8 mouse cellular contexts compared by ENCODE assay signal in genomic region chr17:56276643-56277566, GRCm38 (mm10). TPM values are rescaled to one million over a fixed set of nuclear protein-coding genes. Genes with fewer than 3 reads are reported as not detected.
DNase-seq lines count a peak whose midpoint lies in the region; ATAC-seq and TF ChIP-seq lines count a peak whose summit lies in the region.

TSS of gene Ticam1 (minus strand) at chr17:56276786.

- H3K27ac ChIP-seq in embryonic facial prominence, embryonic 11.5 days (replicated peaks; ENCODE audit: low read depth, low read length), result peak within 1 kb of the TSS; percentile 43
- peak within 1 kb of the TSS; percentile 98 for H3K27ac ChIP-seq in intestine, postnatal 0 days (ENCODE audit: low read depth, low read length)
- H3K27ac ChIP-seq in limb, embryonic 10.5 days, result peak within 1 kb of the TSS; percentile 81
- peak within 1 kb of the TSS; percentile 63 for H3K27ac ChIP-seq in midbrain, embryonic 12.5 days (replicated peaks)

- H3K9me3 ChIP-seq in embryonic facial prominence, embryonic 11.5 days (replicated peaks; ENCODE audit: control insufficient read depth, low read length), result no peaks in the 10 kb centered on the region
- H3K9me3 ChIP-seq in intestine, postnatal 0 days (ENCODE audit: control insufficient read depth), result no peaks in the 10 kb centered on the region
- H3K9me3 ChIP-seq in limb, embryonic 10.5 days (replicated peaks), result no peaks in the 10 kb centered on the region
- H3K9me3 ChIP-seq in midbrain, embryonic 12.5 days, result no peaks in the 10 kb centered on the region

- peak; percentile 97 for DNase-seq in 3134 (ENCODE audit: extremely low read depth, insufficient read length, low spot score)
- DNase-seq in adrenal gland, postnatal 14 days, result peak; percentile 95
- DNase-seq in embryonic facial prominence, embryonic 11.5 days (ENCODE audit: low spot score), result peak; percentile 96
- peak; percentile 95 for DNase-seq in limb, embryonic 10.5 days (ENCODE audit: low spot score)
- peak; percentile 99 for DNase-seq in skeletal muscle tissue, adult 2 months (ENCODE audit: low read depth, low spot score)

- peak; percentile 88 for ATAC-seq in embryonic facial prominence, embryonic 11.5 days (replicated peaks; ENCODE audit: insufficient number of reproducible peaks, low FRiP score, low TSS enrichment, low read depth)
- ATAC-seq in granulocyte monocyte progenitor cell, adult 5-6 weeks (replicated peaks; ENCODE audit: poor library complexity, severe bottlenecking), result peak; percentile 83
- ATAC-seq in intestine, postnatal 0 days, result peak; percentile 83
- ATAC-seq in midbrain, embryonic 12.5 days (ENCODE audit: low FRiP score, low read depth), result peak; percentile 87

- H3K27me3 ChIP-seq in embryonic facial prominence, embryonic 11.5 days (ENCODE audit: control insufficient read depth, insufficient read depth, low read length), result no peaks in the 10 kb centered on the region
- H3K27me3 ChIP-seq in intestine, postnatal 0 days (replicated peaks; ENCODE audit: control insufficient read depth, insufficient read depth, low read length), result no peaks in the 10 kb centered on the region
- H3K27me3 ChIP-seq in limb, embryonic 10.5 days (ENCODE audit: low read depth, poor library complexity, severe bottlenecking), result no peaks in the 10 kb centered on the region
- H3K27me3 ChIP-seq in midbrain, embryonic 12.5 days, result no peaks in the 10 kb centered on the region

- H3K4me3 ChIP-seq in embryonic facial prominence, embryonic 11.5 days (ENCODE audit: low read depth, low read length), result peak within 1 kb of the TSS; percentile 42
- H3K4me3 ChIP-seq in intestine, postnatal 0 days (ENCODE audit: low read depth, low read length), result peak within 1 kb of the TSS; percentile 61
- peak within 1 kb of the TSS; percentile 60 for H3K4me3 ChIP-seq in limb, embryonic 10.5 days
- H3K4me3 ChIP-seq in midbrain, embryonic 12.5 days, result peak within 1 kb of the TSS; percentile 44

- peak within 1 kb of the TSS; percentile 70 for H3K4me2 ChIP-seq in embryonic facial prominence, embryonic 11.5 days (ENCODE audit: low read depth, low read length)
- H3K4me2 ChIP-seq in intestine, postnatal 0 days (replicated peaks; ENCODE audit: low read depth), result peak within 1 kb of the TSS; percentile 75
- peak within 1 kb of the TSS; percentile 64 for H3K4me2 ChIP-seq in midbrain, embryonic 12.5 days (replicated peaks)

- H3K4me1 ChIP-seq in embryonic facial prominence, embryonic 11.5 days (ENCODE audit: control insufficient read depth, insufficient read depth, low read length), result no peaks in the 10 kb centered on the region; the same call in 1 of the 2 replicates
- H3K4me1 ChIP-seq in intestine, postnatal 0 days (replicated peaks; ENCODE audit: control insufficient read depth, insufficient read depth, low read length), result 0 out of 2 replicates have a peak, but pooled peaks cover 3% of the 10 kb centered on the region
- H3K4me1 ChIP-seq in limb, embryonic 10.5 days, result peaks cover 41% of the 10 kb centered on the region
- peaks cover 18% of the 10 kb centered on the region for H3K4me1 ChIP-seq in midbrain, embryonic 12.5 days

- WGBS in embryonic facial prominence, embryonic 11.5 days, result 6% methylated on average over 21 of the region's 21 CpGs
- WGBS in intestine, postnatal 0 days, result under 1% methylated on average over 19 of the region's 21 CpGs
- 9% methylated on average over 21 of the region's 21 CpGs for WGBS in limb, embryonic 10.5 days
- WGBS in midbrain, embryonic 12.5 days, result 7% methylated on average over 19 of the region's 21 CpGs

- peaks cover 4% of the 10 kb centered on the region for H3K36me3 ChIP-seq in embryonic facial prominence, embryonic 11.5 days (replicated peaks; ENCODE audit: control insufficient read depth, insufficient read depth, low read depth, low read length)
- peaks cover 48% of the 10 kb centered on the region for H3K36me3 ChIP-seq in intestine, postnatal 0 days (ENCODE audit: control insufficient read depth, insufficient read depth)
- H3K36me3 ChIP-seq in limb, embryonic 10.5 days, result peaks cover 48% of the 10 kb centered on the region
- H3K36me3 ChIP-seq in midbrain, embryonic 12.5 days, result peaks cover 4% of the 10 kb centered on the region; the same call in 1 of the 2 replicates

- TF ChIP-seq CTCF in intestine, postnatal 0 days (IDR thresholded peaks at IDR 0.05; ENCODE audit: low read depth), result peak; percentile 69

- peak within 1 kb of the TSS; percentile 64 for H3K9ac ChIP-seq in embryonic facial prominence, embryonic 11.5 days (replicated peaks; ENCODE audit: low read length)
- peak within 1 kb of the TSS; percentile 76 for H3K9ac ChIP-seq in intestine, postnatal 0 days (ENCODE audit: low read depth, low read length)
- peak within 1 kb of the TSS; percentile 54 for H3K9ac ChIP-seq in midbrain, embryonic 12.5 days (replicated peaks)

RNA-seq across cellular contexts. Expression of gene Ticam1, which starts in this region (rescaled TPM):
- 18.7 and 20.9 TPM in 2 replicates for total RNA-seq in adrenal gland, postnatal 14 days (2021)
- 2.9 and 3.6 TPM in 2 replicates for polyA plus RNA-seq in embryonic facial prominence, embryonic 11.5 days (2014; fragmentation: Nextera tagmentation; extraction: Ambion mirVana)
- total RNA-seq in granulocyte monocyte progenitor cell, adult 5-6 weeks (2014; fragmentation: Nextera tagmentation), result 8.2 and 14.5 TPM in 2 replicates
- 2.7 and 6.1 TPM in 2 replicates for total RNA-seq in granulocyte monocyte progenitor cell, adult 5-6 weeks (2017)
- 15.8 and 16.0 TPM in 2 replicates for polyA plus RNA-seq in intestine, postnatal 0 days (2015; fragmentation: Nextera tagmentation; extraction: Ambion mirVana)
- polyA plus RNA-seq in limb, embryonic 10.5 days (2016; fragmentation: Nextera tagmentation; extraction: Ambion mirVana), result 3.0 TPM in 2 replicates
- polyA plus RNA-seq in midbrain, embryonic 12.5 days (2016; fragmentation: Nextera tagmentation; extraction: Ambion mirVana), result 1.7 TPM in 2 replicates

Comparison
In these comparisons a context has a peak if more than half of its experiments do, and no peak if none do; other contexts are left out.
1. Peak in every context shown above with its lines: DNase-seq, ATAC-seq, H3K4me3 ChIP-seq and H3K27ac ChIP-seq.
2. H3K27ac ChIP-seq: peak in every context shown above with its lines; median percentile 98 in intestine, postnatal 0 days; 81 in limb, embryonic 10.5 days; 63 in midbrain, embryonic 12.5 days; 43 in embryonic facial prominence, embryonic 11.5 days.